Mouse (Mus musculus) heart, adult 2 months (tissue): ENCODE data around the gene Olfr643. TPM values are rescaled to one million over a fixed set of nuclear protein-coding genes. Genes with fewer than 3 reads are reported as not detected.
"Not testable (repeated sequence)": the region's sequence is repeated elsewhere in the genome, so short reads cannot be mapped to it uniquely, and the experiment has no call there.

Experiments used
- DNase-seq, 2 experiments: peaks; one replicate each; pipeline ENCODE4 v3.0.0; 2021
- H3K27ac ChIP-seq: fragments of 200-600 bp; 2 replicates; pipeline ENCODE4 v1.8.1; 2022
- H3K27me3 ChIP-seq: fragments of 200-500 bp; 2 replicates; pipeline ENCODE4 v1.6.1; 2012; ENCODE audit warnings: mild to moderate bottlenecking, low read length, inconsistent platforms, mixed read lengths; ENCODE audit not compliant: control insufficient read depth, insufficient read depth
- H3K36me3 ChIP-seq: fragments of 200-500 bp; 2 replicates; pipeline ENCODE4 v1.6.1; 2012; ENCODE audit warnings: low read length, inconsistent platforms; ENCODE audit not compliant: control insufficient read depth, insufficient read depth
- H3K4me1 ChIP-seq: fragments of 200-500 bp; 2 replicates; pipeline ENCODE4 v1.6.1; 2011; ENCODE audit warnings: low read length; ENCODE audit not compliant: control insufficient read depth, insufficient read depth
- H3K4me3 ChIP-seq: fragments of 200-600 bp; 2 replicates; pipeline ENCODE4 v1.8.1; 2022
- H3K79me2 ChIP-seq: fragments of 200-500 bp; replicated peaks from 2 replicates; pipeline ENCODE4 v1.6.1; 2012; ENCODE audit warnings: mild to moderate bottlenecking, inconsistent platforms, low read length, moderate library complexity, mixed read lengths; ENCODE audit not compliant: control insufficient read depth, insufficient read depth
- H3K9ac ChIP-seq: fragments of 200-500 bp; 2 replicates; pipeline ENCODE4 v1.6.1; 2012; ENCODE audit warnings: low read depth, mild to moderate bottlenecking, control low read depth, inconsistent platforms, low read length, mixed read lengths
- CTCF ChIP-seq: fragments of 200-600 bp; IDR thresholded peaks from 2 replicates; pipeline ENCODE4 v1.8.1; 2022; ENCODE audit warnings: antibody characterized with exemption, mild to moderate bottlenecking, moderate library complexity
- EP300 ChIP-seq: fragments of 200-500 bp; IDR thresholded peaks from 2 replicates; pipeline ENCODE4 v1.6.1; 2011; ENCODE audit warnings: low read depth, low read length, control low read depth; ENCODE audit not compliant: insufficient read depth
- POLR2A ChIP-seq: fragments of 200-500 bp; IDR thresholded peaks from 2 replicates; pipeline ENCODE4 v1.6.1; 2011; ENCODE audit warnings: mild to moderate bottlenecking, low read depth, low read length, control low read depth; ENCODE audit not compliant: insufficient read depth
- WGBS: fragments of 180-500 bp; shearing (Covaris S2); methylation state at CpG from one replicate; pipeline ENCODE4 v1.1.7; 2018; 5-methylcytosine and 5-hydroxymethylcytosine counted together
- intact Hi-C: fragments of 180-260 bp; cut with DNase I; formaldehyde crosslinking; loops from one replicate; pipeline ENCODE4 v1.15.1; 2025
- polyA plus RNA-seq: library from polyadenylated mRNA; depleted of rRNA; stranded (reverse); fragments of >200 nt; gene quantifications from 2 replicates; pipeline ENCODE4 v1.2.3, GENCODE M21; 2012; rRNA removed
- total RNA-seq, 2 experiments: library from RNA; stranded (reverse); gene quantifications; 2 replicates each; pipeline ENCODE4 v1.2.3; 2021

The Olfr643 gene
- total and polyA plus RNA-seq, 3 experiments, result not detected

DNA sequence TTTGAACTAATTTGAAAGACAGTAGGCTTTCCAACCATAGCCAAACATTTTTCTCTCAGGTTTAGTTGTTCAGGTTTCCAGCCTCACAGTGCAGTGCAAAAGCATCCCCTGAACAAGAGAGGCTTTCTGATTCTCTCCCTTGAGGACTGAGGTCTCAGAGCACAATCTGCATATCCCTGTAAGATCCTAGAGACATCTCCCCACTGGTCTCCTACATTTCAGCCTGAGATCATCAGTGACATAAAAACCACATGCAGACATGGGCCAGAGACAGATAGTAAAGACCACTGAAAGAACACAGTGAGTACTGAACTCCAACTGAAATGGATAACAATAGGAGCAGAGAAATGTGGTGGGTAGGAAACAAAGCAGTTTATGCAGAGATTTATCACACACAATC is 138.8 kb downstream of the Olfr643 start, which contains the start of gene Olfr638:
TSS of gene Olfr638 (plus strand) at position 301 of the 400 bp plus-strand sequence.
- no peak within 1 kb of the TSS for H3K4me3 ChIP-seq
- no peak for DNase-seq
- H3K79me2 ChIP-seq, result no peaks in the 10 kb centered on the region
- H3K27ac ChIP-seq, result no peak within 1 kb of the TSS
- TF ChIP-seq CTCF (no peak), EP300 (no peak), POLR2A (no peak)
- no peaks in the 10 kb centered on the region for H3K4me1 ChIP-seq
- no peaks in the 10 kb centered on the region for H3K27me3 ChIP-seq
- H3K9ac ChIP-seq, result no peak within 1 kb of the TSS
- intact Hi-C loops, result no loop called here
- H3K36me3 ChIP-seq, result no peaks in the 10 kb centered on the region

DNA sequence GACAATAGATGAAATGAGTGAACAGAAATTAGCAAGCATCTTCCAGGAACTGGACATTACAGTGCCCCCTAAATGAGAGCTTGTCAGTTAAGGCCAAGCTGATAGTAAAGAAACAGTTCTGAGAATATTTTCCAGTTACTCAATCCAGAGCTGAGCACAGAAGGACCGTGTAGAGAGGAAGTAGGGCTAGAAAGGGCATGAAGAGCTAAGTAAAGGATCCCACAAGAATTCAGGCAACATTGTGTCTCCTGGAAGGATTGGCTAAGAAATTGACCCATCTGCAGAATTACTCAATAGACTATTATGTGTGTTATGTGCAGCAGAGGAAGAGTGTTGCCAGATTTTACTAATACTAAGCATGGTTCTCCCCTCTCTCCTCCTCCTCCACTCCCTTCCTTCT is 165.4 kb downstream of the Olfr643 start:
- H3K9ac ChIP-seq, result no peak overlapping the region
- intact Hi-C loops, result no loop called here
- H3K79me2 ChIP-seq, result no peaks in the 10 kb centered on the region
- no peaks in the 10 kb centered on the region for H3K27me3 ChIP-seq
- WGBS, result 20% methylated on average over 1 of the region's 1 CpGs
- no peaks in the 10 kb centered on the region for H3K4me1 ChIP-seq
- no peak overlapping the region for H3K4me3 ChIP-seq
- TF ChIP-seq POLR2A, result no peak
- TF ChIP-seq CTCF, result no peak
- no peak for TF ChIP-seq EP300
- no peaks in the 10 kb centered on the region for H3K36me3 ChIP-seq
- no peak overlapping the region for H3K27ac ChIP-seq
- no peak for DNase-seq

DNA sequence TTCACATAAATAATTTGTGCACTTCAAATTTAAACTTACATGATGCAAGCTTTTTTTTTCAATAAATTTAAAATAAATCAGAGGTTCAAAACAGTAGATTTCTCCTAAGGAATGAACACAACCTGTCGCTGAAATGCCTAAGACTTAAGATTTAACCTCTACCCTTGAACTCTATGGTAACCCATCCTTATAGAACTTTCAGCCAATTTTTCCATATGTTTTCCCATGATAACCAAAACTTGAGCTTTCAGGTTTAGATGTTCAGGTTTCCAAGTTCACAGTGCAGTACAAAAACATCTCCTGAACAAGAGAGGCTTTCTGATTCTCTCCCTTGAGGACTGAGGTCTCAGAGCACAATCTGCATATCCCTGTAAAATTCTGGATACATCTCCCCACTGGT is 166.4 kb downstream of the Olfr643 start, which contains the start of gene Olfr635:
TSS of gene Olfr635 (plus strand) at position 301 of the 400 bp plus-strand sequence.
- intact Hi-C loops, result no loop called here
- no peak within 1 kb of the TSS for H3K27ac ChIP-seq
- DNase-seq, result no peak
- H3K4me1 ChIP-seq, result no peaks in the 10 kb centered on the region
- H3K27me3 ChIP-seq, result no peaks in the 10 kb centered on the region
- TF ChIP-seq EP300, result no peak
- TF ChIP-seq CTCF, result no peak
- no peak for TF ChIP-seq POLR2A
- H3K79me2 ChIP-seq, result no peaks in the 10 kb centered on the region
- whole genome bisulfite sequencing, result 73% methylated on average over 1 of the region's 1 CpGs
- H3K9ac ChIP-seq, result no peak within 1 kb of the TSS
- no peaks in the 10 kb centered on the region for H3K36me3 ChIP-seq
- no peak within 1 kb of the TSS for H3K4me3 ChIP-seq

DNA sequence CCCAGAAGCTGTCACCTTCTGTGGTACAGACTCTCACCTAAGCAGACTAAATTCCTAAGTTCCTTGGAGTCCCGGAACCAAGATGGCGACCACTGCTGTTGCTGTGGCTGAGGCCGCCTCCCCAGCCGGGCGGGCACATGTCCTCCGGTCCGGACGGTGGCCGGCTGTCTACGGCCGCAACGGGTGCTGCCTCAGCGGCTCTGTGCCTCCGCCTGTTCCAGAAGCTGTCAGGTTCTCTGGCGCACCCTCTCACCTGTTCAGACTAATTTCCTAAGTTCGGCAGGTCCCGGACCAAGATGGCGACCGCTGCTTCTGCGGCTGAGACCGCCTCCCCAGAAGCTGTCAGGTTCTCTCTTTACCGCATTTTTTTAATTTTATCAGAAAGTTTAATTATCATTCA is 170.3 kb downstream of the Olfr643 start:
- H3K4me1 ChIP-seq, H3K36me3 ChIP-seq, DNase-seq, intact Hi-C loops, H3K9ac ChIP-seq, H3K79me2 ChIP-seq, H3K27ac ChIP-seq, H3K27me3 ChIP-seq, H3K4me3 ChIP-seq: not testable (repeated sequence)
- WGBS, result 90% methylated on average over 22 of the region's 22 CpGs

Other genes with a start within 250 kb of the Olfr643 start
- gene Olfr64, start 242.9 kb downstream of the Olfr643 start, total RNA-seq, result not detected
- gene Olfr64, start 242.9 kb downstream of the Olfr643 start, polyA plus RNA-seq, result not detected in 2 replicates
- gene Olfr65, start 233.9 kb downstream of the Olfr643 start, total RNA-seq, result not detected
- not detected in 2 replicates for gene Olfr65, start 233.9 kb downstream of the Olfr643 start, polyA plus RNA-seq
- not detected for gene Olfr631, start 208.6 kb downstream of the Olfr643 start, total RNA-seq
- gene Olfr631, start 208.6 kb downstream of the Olfr643 start, polyA plus RNA-seq, result not detected in 2 replicates
- not detected for gene Olfr632, start 203.1 kb downstream of the Olfr643 start, total RNA-seq
- gene Olfr632, start 203.1 kb downstream of the Olfr643 start, polyA plus RNA-seq, result not detected in 2 replicates
- not detected for gene Olfr633, start 193.0 kb downstream of the Olfr643 start, total RNA-seq
- gene Olfr633, start 193.0 kb downstream of the Olfr643 start, polyA plus RNA-seq, result not detected in 2 replicates
- gene Olfr635, start 166.3 kb downstream of the Olfr643 start, total RNA-seq, result not detected
- gene Olfr635, start 166.3 kb downstream of the Olfr643 start, polyA plus RNA-seq, result not detected in 2 replicates
- gene Olfr638, start 138.7 kb downstream of the Olfr643 start, total RNA-seq, result not detected
- not detected in 2 replicates for gene Olfr638, start 138.7 kb downstream of the Olfr643 start, polyA plus RNA-seq
- gene Olfr639, start 120.1 kb downstream of the Olfr643 start, total RNA-seq, result under 1 TPM in 1 of 2 experiments, not detected in 1; 0.02 TPM
- not detected in 2 replicates for gene Olfr639, start 120.1 kb downstream of the Olfr643 start, polyA plus RNA-seq
- not detected for gene Olfr640, start 111.8 kb downstream of the Olfr643 start, total RNA-seq
- not detected in 2 replicates for gene Olfr640, start 111.8 kb downstream of the Olfr643 start, polyA plus RNA-seq
- not detected for gene Olfr641, start 102.0 kb downstream of the Olfr643 start, total RNA-seq
- not detected in 2 replicates for gene Olfr641, start 102.0 kb downstream of the Olfr643 start, polyA plus RNA-seq
- not detected for gene Olfr642, start 84.7 kb downstream of the Olfr643 start, total RNA-seq
- gene Olfr642, start 84.7 kb downstream of the Olfr643 start, polyA plus RNA-seq, result not detected in 2 replicates
- not detected for gene 4930516K23Rik, start 76.0 kb downstream of the Olfr643 start, total RNA-seq
- gene 4930516K23Rik, start 76.0 kb downstream of the Olfr643 start, polyA plus RNA-seq, result not detected in 2 replicates
- gene Olfr644, start 65.5 kb downstream of the Olfr643 start, total RNA-seq, result not detected
- gene Olfr644, start 65.5 kb downstream of the Olfr643 start, polyA plus RNA-seq, result not detected in 2 replicates
- not detected for gene Olfr645, start 51.9 kb downstream of the Olfr643 start, total RNA-seq
- gene Olfr645, start 51.9 kb downstream of the Olfr643 start, polyA plus RNA-seq, result not detected in 2 replicates
- gene Olfr646, start 32.5 kb downstream of the Olfr643 start, total RNA-seq, result under 1 TPM in 1 of 2 experiments, not detected in 1; 0.08 TPM
- not detected in 2 replicates for gene Olfr646, start 32.5 kb downstream of the Olfr643 start, polyA plus RNA-seq
- not detected for gene Ubqln5, start 7.6 kb downstream of the Olfr643 start, total RNA-seq
- 0.06 TPM in 1 of 2 replicates, not detected in the other for gene Ubqln5, start 7.6 kb downstream of the Olfr643 start, polyA plus RNA-seq
- not detected for gene Ubqln3, start 5.9 kb upstream of the Olfr643 start, total RNA-seq
- 0.18 TPM in 2 replicates for gene Ubqln3, start 5.9 kb upstream of the Olfr643 start, polyA plus RNA-seq
- gene Ubqlnl, start 13.2 kb upstream of the Olfr643 start, total RNA-seq, result not detected
- 0.06 and 0.14 TPM in 2 replicates for gene Ubqlnl, start 13.2 kb upstream of the Olfr643 start, polyA plus RNA-seq
- gene Olfm5, start 27.4 kb upstream of the Olfr643 start, total RNA-seq, result not detected
- not detected in 2 replicates for gene Olfm5, start 27.4 kb upstream of the Olfr643 start, polyA plus RNA-seq
- not detected for gene Olfr648, start 46.0 kb upstream of the Olfr643 start, total RNA-seq
- gene Olfr648, start 46.0 kb upstream of the Olfr643 start, polyA plus RNA-seq, result not detected in 2 replicates
- not detected for gene Olfr649, start 58.6 kb upstream of the Olfr643 start, total RNA-seq
- gene Olfr649, start 58.6 kb upstream of the Olfr643 start, polyA plus RNA-seq, result not detected in 2 replicates
- gene Trim6, start 81.4 kb upstream of the Olfr643 start, total RNA-seq, result under 1 TPM; 0.10 to 0.34 TPM
- gene Trim6, start 81.4 kb upstream of the Olfr643 start, polyA plus RNA-seq, result 0.33 and 1.3 TPM in 2 replicates
- gene Trim34a, start 107.1 kb upstream of the Olfr643 start, total RNA-seq, result 1 to 10 TPM; 3.9 to 4.0 TPM
- 2.9 and 5.4 TPM in 2 replicates for gene Trim34a, start 107.1 kb upstream of the Olfr643 start, polyA plus RNA-seq
- 1 to 10 TPM; 2.1 TPM for gene Trim5, start 150.7 kb upstream of the Olfr643 start, total RNA-seq
- 0.41 and 0.50 TPM in 2 replicates for gene Trim5, start 150.7 kb upstream of the Olfr643 start, polyA plus RNA-seq
- 1 to 10 TPM; 5.8 to 6.3 TPM for gene Trim12a, start 178.1 kb upstream of the Olfr643 start, total RNA-seq
- gene Trim12a, start 178.1 kb upstream of the Olfr643 start, polyA plus RNA-seq, result 2.9 and 4.0 TPM in 2 replicates
- under 1 TPM in 1 of 2 experiments, not detected in 1; 0.39 TPM for gene Trim34b, start 192.1 kb upstream of the Olfr643 start, total RNA-seq
- gene Trim34b, start 192.1 kb upstream of the Olfr643 start, polyA plus RNA-seq, result 2.2 and 3.5 TPM in 2 replicates
- 1 to 10 TPM; 4.1 to 5.5 TPM for gene Trim12c, start 216.0 kb upstream of the Olfr643 start, total RNA-seq
- 2.6 and 4.2 TPM in 2 replicates for gene Trim12c, start 216.0 kb upstream of the Olfr643 start, polyA plus RNA-seq
- under 1 TPM; 0.14 to 0.23 TPM for gene Trim30b, start 232.5 kb upstream of the Olfr643 start, total RNA-seq
- 0.21 and 0.23 TPM in 2 replicates for gene Trim30b, start 232.5 kb upstream of the Olfr643 start, polyA plus RNA-seq